Mouse (Mus musculus): ENCODE measurements around the gene Agt. TPM values are rescaled to one million over a fixed set of nuclear protein-coding genes. Genes with fewer than 3 reads are reported as not detected.

Gene Agt
- total and polyA plus RNA-seq, 2 experiments from 2014 or later, result 29.4 to 30.0 TPM

GRCm38 (mm10) chr8:124526261-124526660, 43.2 kb downstream of the Agt start:
- 92% methylated on average over 11 of the region's 11 CpGs for WGBS
- H3K4me1 ChIP-seq (ENCODE audit: insufficient read depth), result peaks cover 7% of the 10 kb centered on the region
- peaks cover 55% of the 10 kb centered on the region for H3K36me3 ChIP-seq (ENCODE audit: insufficient read depth)
- TF ChIP-seq CTCF (IDR thresholded peaks at IDR 0.05; ENCODE audit: low read depth), result no peak
- no peak for DNase-seq
- H3K4me3 ChIP-seq (ENCODE audit: low read depth, low read length), result no peak overlapping the region
- no peak overlapping the region for H3K4me2 ChIP-seq (ENCODE audit: low read depth)
- ATAC-seq, result no peak
- no peak overlapping the region for H3K9ac ChIP-seq
- H3K9me3 ChIP-seq (ENCODE audit: low read length), result no peaks in the 10 kb centered on the region
- H3K27me3 ChIP-seq (ENCODE audit: insufficient read depth, low read length), result no peaks in the 10 kb centered on the region
- no peak overlapping the region for H3K27ac ChIP-seq (ENCODE audit: low read depth, low read length)

- DNase-seq, result no peak
- peaks cover 8% of the 10 kb centered on the region for H3K4me1 ChIP-seq (ENCODE audit: insufficient read depth)
- TF ChIP-seq CTCF (IDR thresholded peaks at IDR 0.05; ENCODE audit: low read depth), result no peak
- H3K36me3 ChIP-seq (ENCODE audit: insufficient read depth), result peaks cover 20% of the 10 kb centered on the region
- no peaks in the 10 kb centered on the region for H3K27me3 ChIP-seq (ENCODE audit: insufficient read depth, low read length)
- peak overlapping the region; percentile 65 for H3K4me2 ChIP-seq (ENCODE audit: low read depth)
- H3K9ac ChIP-seq, result no peak overlapping the region
- no peak overlapping the region for H3K27ac ChIP-seq (ENCODE audit: low read depth, low read length)
- peak overlapping the region; percentile 81; the same call in 1 of the 2 replicates for H3K4me3 ChIP-seq (ENCODE audit: low read depth, low read length)
- ATAC-seq, result no peak
- WGBS, result 93% methylated on average over 6 of the region's 6 CpGs
- H3K9me3 ChIP-seq (ENCODE audit: low read length), result no peaks in the 10 kb centered on the region
These were observed 47.6 kb downstream of the Agt start for GRCm38 (mm10) chr8:124521946-124522345.

GRCm38 (mm10) chr8:124520249-124521080, 49.0 kb downstream of the Agt start, which contains the start of gene Cog2:
Gene Cog2 (plus strand): TSS chr8:124520767.
- Histone ChIP-seq H3K4me2 (ENCODE audit: low read depth) (peak within 1 kb of the TSS; percentile 65), H3K9me3 (ENCODE audit: low read length) (no peaks in the 10 kb centered on the region), H3K36me3 (ENCODE audit: insufficient read depth) (0 out of 2 replicates have a peak, but pooled peaks cover 6% of the 10 kb centered on the region), H3K27ac (ENCODE audit: low read depth, low read length) (0 out of 2 replicates have a peak within 1 kb of the TSS, but pooled peaks have one; percentile 30), H3K9ac (peak within 1 kb of the TSS; percentile 77), H3K27me3 (ENCODE audit: insufficient read depth, low read length) (no peaks in the 10 kb centered on the region), H3K4me3 (ENCODE audit: low read depth, low read length) (peak within 1 kb of the TSS; percentile 81), H3K4me1 (ENCODE audit: insufficient read depth) (peaks cover 8% of the 10 kb centered on the region)
- DNase-seq (peak; percentile 98), ATAC-seq (peak; percentile 100)
- peak; percentile 96 for TF ChIP-seq CTCF (IDR thresholded peaks at IDR 0.05; ENCODE audit: low read depth)
- WGBS, result 14% methylated on average over 50 of the region's 50 CpGs

- Histone ChIP-seq H3K4me1 (ENCODE audit: insufficient read depth) (peaks cover 8% of the 10 kb centered on the region), H3K4me3 (ENCODE audit: low read depth, low read length) (no peak overlapping the region), H3K9ac (no peak overlapping the region), H3K27me3 (ENCODE audit: insufficient read depth, low read length) (no peaks in the 10 kb centered on the region), H3K9me3 (ENCODE audit: low read length) (no peaks in the 10 kb centered on the region), H3K4me2 (ENCODE audit: low read depth) (no peak overlapping the region), H3K27ac (ENCODE audit: low read depth, low read length) (no peak overlapping the region), H3K36me3 (ENCODE audit: insufficient read depth) (no peaks in the 10 kb centered on the region)
- ATAC-seq, result no peak
- 71% methylated on average over 6 of the region's 6 CpGs for WGBS
- no peak for DNase-seq
- TF ChIP-seq CTCF (IDR thresholded peaks at IDR 0.05; ENCODE audit: low read depth), result no peak
These were observed 52.4 kb downstream of the Agt start for GRCm38 (mm10) chr8:124517142-124517541.

GRCm38 (mm10) chr8:124516525-124516924, 53.0 kb downstream of the Agt start:
- Histone ChIP-seq H3K9ac (no peak overlapping the region), H3K27ac (ENCODE audit: low read depth, low read length) (no peak overlapping the region), H3K9me3 (ENCODE audit: low read length) (no peaks in the 10 kb centered on the region), H3K36me3 (ENCODE audit: insufficient read depth) (no peaks in the 10 kb centered on the region), H3K4me2 (ENCODE audit: low read depth) (no peak overlapping the region), H3K4me3 (ENCODE audit: low read depth, low read length) (no peak overlapping the region), H3K27me3 (ENCODE audit: insufficient read depth, low read length) (no peaks in the 10 kb centered on the region), H3K4me1 (ENCODE audit: insufficient read depth) (peaks cover 4% of the 10 kb centered on the region)
- ATAC-seq (no peak), DNase-seq (no peak)
- WGBS, result 69% methylated on average over 6 of the region's 6 CpGs
- TF ChIP-seq CTCF (IDR thresholded peaks at IDR 0.05; ENCODE audit: low read depth), result no peak

- whole genome bisulfite sequencing, result 77% methylated on average over 3 of the region's 3 CpGs
- H3K4me3 ChIP-seq (ENCODE audit: low read depth, low read length), result no peak overlapping the region
- no peak overlapping the region for H3K4me2 ChIP-seq (ENCODE audit: low read depth)
- no peak overlapping the region for H3K27ac ChIP-seq (ENCODE audit: low read depth, low read length)
- TF ChIP-seq CTCF (IDR thresholded peaks at IDR 0.05; ENCODE audit: low read depth), result no peak
- ATAC-seq (no peak), DNase-seq (no peak)
- no peaks in the 10 kb centered on the region for H3K9me3 ChIP-seq (ENCODE audit: low read length)
- no peaks in the 10 kb centered on the region for H3K4me1 ChIP-seq (ENCODE audit: insufficient read depth)
- H3K36me3 ChIP-seq (ENCODE audit: insufficient read depth), result no peaks in the 10 kb centered on the region
- H3K27me3 ChIP-seq (ENCODE audit: insufficient read depth, low read length), result no peaks in the 10 kb centered on the region
- no peak overlapping the region for H3K9ac ChIP-seq
These were observed 53.5 kb downstream of the Agt start for GRCm38 (mm10) chr8:124516039-124516438.

- ATAC-seq, result no peak
- 72% methylated on average over 3 of the region's 3 CpGs for whole genome bisulfite sequencing
These were observed 60.4 kb downstream of the Agt start for GRCm38 (mm10) chr8:124509156-124509555.

More at GRCm38 (mm10) chr8:124509156-124509555, 60.4 kb downstream of the Agt start:
- no peak overlapping the region for H3K9ac ChIP-seq
- DNase-seq, result no peak
- H3K4me1 ChIP-seq (ENCODE audit: insufficient read depth), result no peaks in the 10 kb centered on the region
- no peaks in the 10 kb centered on the region for H3K9me3 ChIP-seq (ENCODE audit: low read length)
- no peak overlapping the region for H3K27ac ChIP-seq (ENCODE audit: low read depth, low read length)
- no peaks in the 10 kb centered on the region for H3K27me3 ChIP-seq (ENCODE audit: insufficient read depth, low read length)
- H3K4me3 ChIP-seq (ENCODE audit: low read depth, low read length), result no peak overlapping the region
- H3K36me3 ChIP-seq (ENCODE audit: insufficient read depth), result no peaks in the 10 kb centered on the region
- no peak for TF ChIP-seq CTCF (IDR thresholded peaks at IDR 0.05; ENCODE audit: low read depth)
- no peak overlapping the region for H3K4me2 ChIP-seq (ENCODE audit: low read depth)
